ENCODE assay signal across 18 mouse cellular contexts in the genomic region with DNA sequence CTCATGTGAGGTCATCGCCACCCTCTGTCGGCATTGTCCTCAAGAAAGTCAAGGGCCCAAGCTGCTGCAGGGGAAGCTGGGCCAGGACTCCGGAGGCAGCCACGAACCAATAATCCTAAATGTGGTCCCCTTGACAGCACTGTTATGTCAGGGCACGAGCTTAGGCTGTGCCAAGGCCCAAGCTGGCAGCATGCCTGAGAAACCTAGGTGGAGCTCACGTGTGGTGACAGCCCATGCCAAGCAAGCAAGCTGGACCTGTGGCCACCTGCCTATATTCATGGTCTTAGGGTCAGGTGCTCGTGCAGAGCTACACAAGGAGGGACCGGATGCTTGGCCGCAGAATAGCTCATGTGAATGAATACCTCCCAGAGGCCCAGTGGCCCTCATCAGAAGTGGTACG. TPM values are rescaled to one million over a fixed set of nuclear protein-coding genes. Genes with fewer than 3 reads are reported as not detected.
DNase-seq lines count a peak whose midpoint lies in the region; ATAC-seq and TF ChIP-seq lines count a peak whose summit lies in the region.
"Had no signal": no experiment of that assay in that cellular context is flagged by ENCODE, and none has a peak within 500 bp of the region (broad histone marks: within the 10 kb centered on the region; RNA-seq: fewer than 3 reads in every experiment).

No protein-coding gene starts in this region.

- 0 out of 2 replicates have a peak, but pooled peaks have one; percentile 2 for ATAC-seq in hindbrain, embryonic 14.5 days (ENCODE audit: low FRiP score)
- ATAC-seq in stomach, postnatal 0 days (ENCODE audit: low FRiP score, low TSS enrichment), result no peak
- ATAC-seq in erythroid progenitor cell, adult 5-6 weeks (replicated peaks; ENCODE audit: low FRiP score, poor library complexity, severe bottlenecking), result no peak
- ATAC-seq: forebrain, postnatal 0 days; intestine, embryonic 16.5 days had no signal

- 78% methylated on average over 10 of the region's 10 CpGs for WGBS in heart, embryonic 10.5 days
- 81% methylated on average over 10 of the region's 10 CpGs for WGBS in hindbrain, embryonic 14.5 days
- 91% methylated on average over 10 of the region's 10 CpGs for WGBS in hindbrain, embryonic 10.5 days
- WGBS in stomach, postnatal 0 days, result 59% methylated on average over 10 of the region's 10 CpGs

- peaks cover 100% of the 10 kb centered on the region for H3K4me1 ChIP-seq in heart, embryonic 10.5 days
- peaks cover 38% of the 10 kb centered on the region for H3K4me1 ChIP-seq in hindbrain, embryonic 14.5 days (replicated peaks; ENCODE audit: control insufficient read depth, insufficient read depth, low read length)
- H3K4me1 ChIP-seq in hindbrain, embryonic 10.5 days (replicated peaks), result peaks cover 78% of the 10 kb centered on the region
- H3K4me1 ChIP-seq in stomach, postnatal 0 days (replicated peaks; ENCODE audit: control insufficient read depth, insufficient read depth), result peaks cover 7% of the 10 kb centered on the region; the same call in 1 of the 2 replicates

- intact Hi-C loops in heart, postnatal 36 days (cut with DNase I), result no loop called here

- no peaks in the 10 kb centered on the region for H3K36me3 ChIP-seq in heart, embryonic 10.5 days
- no peaks in the 10 kb centered on the region for H3K36me3 ChIP-seq in hindbrain, embryonic 14.5 days (replicated peaks; ENCODE audit: control insufficient read depth, insufficient read depth)
- H3K36me3 ChIP-seq in hindbrain, embryonic 10.5 days, result no peaks in the 10 kb centered on the region
- no peaks in the 10 kb centered on the region for H3K36me3 ChIP-seq in stomach, postnatal 0 days (ENCODE audit: control insufficient read depth, insufficient read depth, low read length)

- H3K9ac ChIP-seq in hindbrain, embryonic 14.5 days, result no peak overlapping the region
- no peak overlapping the region for H3K9ac ChIP-seq in stomach, postnatal 0 days (ENCODE audit: low read length)
- H3K9ac ChIP-seq: forebrain, postnatal 0 days had no signal

- DNase-seq in heart, embryonic 10.5 days (ENCODE audit: low spot score), result no peak
- no peak for DNase-seq in heart, postnatal 36 days
- no peak for DNase-seq in hindbrain, embryonic 14.5 days (ENCODE audit: low spot score)
- no peak for DNase-seq in hindbrain, embryonic 10.5 days (ENCODE audit: low spot score)
- peak; percentile 56 to 61 for DNase-seq in urinary bladder, postnatal 36 days (ENCODE audit: low spot score in 2 of 2)
- no peak for DNase-seq in urinary bladder, adult 2 months (ENCODE audit: low spot score)
- peak; percentile 36 for DNase-seq in stomach, postnatal 0 days (ENCODE audit: low spot score)
- DNase-seq: adrenal gland, postnatal 10 days; forebrain, postnatal 0 days; gastrocnemius, adult 2 months; heart, postnatal 14 days; layer of hippocampus, postnatal 36 days; right cerebral cortex, adult 18-20 months; thymus, postnatal 25 days had no signal

- H3K27ac ChIP-seq in heart, embryonic 10.5 days, result peak overlapping the region; percentile 98
- H3K27ac ChIP-seq in hindbrain, embryonic 14.5 days, result no peak overlapping the region
- H3K27ac ChIP-seq in hindbrain, embryonic 10.5 days, result no peak overlapping the region
- 0 out of 2 replicates have a peak overlapping the region, but pooled peaks have one; percentile 18 for H3K27ac ChIP-seq in stomach, postnatal 0 days (replicated peaks)

- TF ChIP-seq EP300 in stomach, postnatal 0 days (optimal IDR thresholded peaks at IDR 0.05), result no peak

- no peak for TF ChIP-seq CTCF in stomach, postnatal 0 days (IDR thresholded peaks at IDR 0.05; ENCODE audit: low read depth)

- no peaks in the 10 kb centered on the region for H3K27me3 ChIP-seq in heart, embryonic 10.5 days (ENCODE audit: insufficient read depth, poor library complexity, severe bottlenecking)
- 0 out of 2 replicates have a peak, but pooled peaks cover 7% of the 10 kb centered on the region for H3K27me3 ChIP-seq in hindbrain, embryonic 14.5 days (ENCODE audit: control insufficient read depth, insufficient read depth, low read length)
- H3K27me3 ChIP-seq in hindbrain, embryonic 10.5 days (ENCODE audit: insufficient read depth, poor library complexity, severe bottlenecking), result peaks cover 85% of the 10 kb centered on the region
- no peaks in the 10 kb centered on the region for H3K27me3 ChIP-seq in stomach, postnatal 0 days (ENCODE audit: control insufficient read depth, insufficient read depth, low read length)

- no peak overlapping the region for H3K4me3 ChIP-seq in heart, embryonic 10.5 days
- no peak overlapping the region for H3K4me3 ChIP-seq in hindbrain, embryonic 14.5 days (replicated peaks; ENCODE audit: low read length)
- H3K4me3 ChIP-seq in hindbrain, embryonic 10.5 days, result no peak overlapping the region
- no peak overlapping the region for H3K4me3 ChIP-seq in stomach, postnatal 0 days (ENCODE audit: low read depth, low read length)
- H3K4me3 ChIP-seq: erythroblast, embryonic 14.5 days; gastrocnemius, adult 2 months had no signal

- no peaks in the 10 kb centered on the region for H3K9me3 ChIP-seq in heart, embryonic 10.5 days
- H3K9me3 ChIP-seq in hindbrain, embryonic 14.5 days (ENCODE audit: control insufficient read depth, low read length), result no peaks in the 10 kb centered on the region
- no peaks in the 10 kb centered on the region for H3K9me3 ChIP-seq in hindbrain, embryonic 10.5 days
- no peaks in the 10 kb centered on the region for H3K9me3 ChIP-seq in stomach, postnatal 0 days (ENCODE audit: control insufficient read depth, low read length)

- no peak overlapping the region for H3K4me2 ChIP-seq in hindbrain, embryonic 14.5 days (replicated peaks)
- H3K4me2 ChIP-seq in stomach, postnatal 0 days (replicated peaks; ENCODE audit: low read depth), result no peak overlapping the region
- H3K4me2 ChIP-seq: midbrain, embryonic 11.5 days had no signal

RNA-seq across cellular contexts. Expression of a gene that starts 27.4 kb away (rescaled TPM):
- polyA plus RNA-seq in heart, embryonic 10.5 days (2016; fragmentation: Nextera tagmentation; extraction: Ambion mirVana), result 17.9 and 18.8 TPM in 2 replicates
- total RNA-seq in heart, postnatal 36 days (2021), result 10 to 100 TPM; 14.5 to 14.7 TPM
- 2.8 and 2.9 TPM in 2 replicates for polyA plus RNA-seq in hindbrain, embryonic 14.5 days (2014; fragmentation: Nextera tagmentation; extraction: Ambion mirVana)
- polyA plus RNA-seq in hindbrain, embryonic 10.5 days (2016; fragmentation: Nextera tagmentation; extraction: Ambion mirVana), result 2.4 and 2.6 TPM in 2 replicates
- 17.5 and 28.8 TPM in 2 replicates for polyA plus RNA-seq in urinary bladder, adult 2 months (2012; rRNA removed)
- polyA plus RNA-seq in stomach, postnatal 0 days (2015; fragmentation: Nextera tagmentation; extraction: Ambion mirVana), result 3.8 and 4.1 TPM in 2 replicates
- not detected in 2 replicates for total RNA-seq in erythroid progenitor cell, adult 5-6 weeks (2015; ENCODE audit: low replicate concordance)
- not detected in 2 replicates for total RNA-seq in erythroid progenitor cell, adult 5-6 weeks (2017; ENCODE audit: low replicate concordance)
- polyA plus RNA-seq: erythroblast, embryonic 14.5 days had no signal

RNA-seq across cellular contexts. Expression of a gene that starts 51.4 kb away (rescaled TPM):
- 5.7 and 6.3 TPM in 2 replicates for polyA plus RNA-seq in heart, embryonic 10.5 days (2016; fragmentation: Nextera tagmentation; extraction: Ambion mirVana)
- 1 to 10 TPM; 3.2 to 6.7 TPM for total RNA-seq in heart, postnatal 36 days (2021)
- polyA plus RNA-seq in hindbrain, embryonic 14.5 days (2014; fragmentation: Nextera tagmentation; extraction: Ambion mirVana), result 8.4 and 8.9 TPM in 2 replicates
- 9.4 and 11.8 TPM in 2 replicates for polyA plus RNA-seq in hindbrain, embryonic 10.5 days (2016; fragmentation: Nextera tagmentation; extraction: Ambion mirVana)
- 5.5 and 7.8 TPM in 2 replicates for polyA plus RNA-seq in urinary bladder, adult 2 months (2012; rRNA removed)
- polyA plus RNA-seq in stomach, postnatal 0 days (2015; fragmentation: Nextera tagmentation; extraction: Ambion mirVana), result 3.4 and 5.8 TPM in 2 replicates
- total RNA-seq in erythroid progenitor cell, adult 5-6 weeks (2015; ENCODE audit: low replicate concordance), result 9.6 and 17.7 TPM in 2 replicates
- total RNA-seq in erythroid progenitor cell, adult 5-6 weeks (2017; ENCODE audit: low replicate concordance), result 2.6 and 2.7 TPM in 2 replicates

Comparison
In these comparisons a context has a peak if more than half of its experiments do, and no peak if none do; other contexts are left out.
1. DNase-seq: peak in urinary bladder, postnatal 36 days (2 of 2) and stomach, postnatal 0 days (single experiment); none in heart, embryonic 10.5 days (single experiment), heart, postnatal 36 days (0 of 2), hindbrain, embryonic 14.5 days (single experiment), hindbrain, embryonic 10.5 days (single experiment) and urinary bladder, adult 2 months (single experiment).
2. H3K27ac ChIP-seq: peak in heart, embryonic 10.5 days (single experiment) and stomach, postnatal 0 days (single experiment); none in hindbrain, embryonic 14.5 days (single experiment) and hindbrain, embryonic 10.5 days (single experiment).